Mouse (Mus musculus) lung, postnatal 0 days (tissue): ENCODE data around the gene Usp20. TPM values are rescaled to one million over a fixed set of nuclear protein-coding genes. Genes with fewer than 3 reads are reported as not detected.

Source experiments
- ATAC-seq: fragments of 200-750 bp; cut with Nextera tagmentation; 2 replicates; pipeline ENCODE4 v1.8.0; 2017; ENCODE audit warnings: moderate library complexity
- DNase-seq: peaks from one replicate; pipeline ENCODE4 v3.0.0-alpha.2; 2016; ENCODE audit warnings: low spot score
- H3K27ac ChIP-seq: fragments of 300-500 bp; sonication (generic); 2 replicates; pipeline ENCODE4 v1.5.1; 2014; ENCODE audit warnings: antibody characterized with exemption, mild to moderate bottlenecking, low read length, mixed read lengths
- H3K27me3 ChIP-seq: fragments of 300-500 bp; sonication (generic); replicated peaks from 2 replicates; pipeline ENCODE4 v1.6.1; 2014; ENCODE audit warnings: low read length, mixed read lengths; ENCODE audit not compliant: insufficient read depth
- H3K36me3 ChIP-seq: fragments of 300-500 bp; sonication (generic); 2 replicates; pipeline ENCODE4 v1.6.1; 2014; ENCODE audit warnings: low read length, mixed read lengths; ENCODE audit not compliant: insufficient read depth
- H3K4me1 ChIP-seq: fragments of 300-500 bp; sonication (generic); 2 replicates; pipeline ENCODE4 v1.6.1; 2014; ENCODE audit warnings: antibody characterized with exemption, low read depth, low read length, mixed read lengths; ENCODE audit not compliant: insufficient read depth
- H3K4me2 ChIP-seq: fragments of 300-500 bp; sonication (generic); replicated peaks from 2 replicates; pipeline ENCODE4 v1.6.1; 2014; ENCODE audit warnings: low read depth, mild to moderate bottlenecking, low read length, moderate library complexity, mixed read lengths
- H3K4me3 ChIP-seq: fragments of 300-500 bp; sonication (generic); 2 replicates; pipeline ENCODE4 v1.5.1; 2014; ENCODE audit warnings: low read depth, low read length
- H3K9ac ChIP-seq: fragments of 300-500 bp; sonication (generic); replicated peaks from 2 replicates; pipeline ENCODE4 v1.6.1; 2014; ENCODE audit warnings: low read depth, mild to moderate bottlenecking
- H3K9me3 ChIP-seq: fragments of 300-500 bp; sonication (generic); 2 replicates; pipeline ENCODE4 v1.6.1; 2016; ENCODE audit warnings: low read length, mixed read lengths
- CTCF ChIP-seq: IDR thresholded peaks from 2 replicates; pipeline ENCODE4 v1.5.1; 2016; ENCODE audit warnings: antibody characterized with exemption, mild to moderate bottlenecking
- EP300 ChIP-seq: IDR thresholded peaks from 2 replicates; pipeline ENCODE4 v1.6.1; 2016; ENCODE audit warnings: antibody characterized with exemption, mild to moderate bottlenecking, control low read depth
- WGBS: fragments of 180-500 bp; shearing (Covaris S2); extraction: QIAGEN DNeasy Blood & Tissue Kit; methylation state at CpG from one replicate; pipeline ENCODE4 v1.1.7; 2014; 5-methylcytosine and 5-hydroxymethylcytosine counted together
- polyA plus RNA-seq: library from polyadenylated mRNA; unstranded; fragments of >200 nt; fragmentation: Nextera tagmentation; extraction: Ambion mirVana; gene quantifications from 2 replicates; pipeline ENCODE4 v1.2.1, GENCODE M21; 2015

Usp20 gene
- polyA plus RNA-seq, 1 experiment from 2014 or later, result 8.4 TPM

DNA sequence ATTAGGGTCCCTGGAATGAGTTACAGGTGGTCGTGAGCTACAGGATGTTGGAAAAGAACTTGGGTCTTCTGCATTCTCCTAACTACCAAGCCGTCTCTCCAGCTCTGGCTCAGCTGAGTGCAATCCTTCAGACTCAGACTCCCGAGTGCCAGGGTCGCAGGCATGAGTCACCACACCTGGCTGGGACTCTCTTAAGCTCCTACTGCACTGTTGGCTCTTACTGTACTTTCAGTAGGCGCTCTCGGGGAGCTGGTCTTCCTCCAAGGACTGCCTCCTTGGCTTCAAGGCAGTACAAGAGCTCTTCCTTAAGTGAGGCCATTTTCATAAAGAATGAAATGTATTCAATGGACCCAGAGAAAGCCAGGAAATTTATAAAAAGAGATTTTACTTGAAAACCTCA, 59.3 kb downstream of the Usp20 start:
- Histone ChIP-seq H3K27me3 (no peaks in the 10 kb centered on the region), H3K9ac (no peak overlapping the region), H3K4me1 (no peaks in the 10 kb centered on the region), H3K4me2 (no peak overlapping the region), H3K4me3 (no peak overlapping the region), H3K36me3 (peaks cover 4% of the 10 kb centered on the region; the same call in 1 of the 2 replicates), H3K27ac (no peak overlapping the region), H3K9me3 (no peaks in the 10 kb centered on the region)
- TF ChIP-seq EP300 (no peak), CTCF (no peak)
- DNase-seq (peak; percentile 56), ATAC-seq (peak; percentile 50; the same call in 1 of the 2 replicates)
- 61% methylated on average over 6 of the region's 6 CpGs for WGBS

DNA sequence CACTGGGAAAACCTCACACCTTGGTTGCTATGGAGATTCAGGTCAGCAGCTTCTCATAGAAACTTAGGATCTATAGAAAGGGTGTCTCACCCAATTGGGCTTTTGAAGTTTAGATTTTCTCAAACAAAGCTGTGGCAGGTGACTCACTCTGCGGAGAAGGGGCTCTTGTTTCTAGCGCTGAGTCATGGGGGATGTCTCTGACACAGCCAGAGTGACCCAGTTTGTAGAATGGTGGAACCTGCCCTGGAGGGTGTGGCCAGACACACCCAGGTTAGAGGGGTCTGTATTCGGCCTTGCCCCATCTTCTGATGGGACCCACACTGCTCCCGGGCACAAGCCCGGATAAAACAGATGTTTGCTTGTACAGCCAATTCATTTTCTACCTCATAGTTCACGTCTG, 60.8 kb downstream of the Usp20 start:
- Histone ChIP-seq H3K4me1 (no peaks in the 10 kb centered on the region), H3K36me3 (no peaks in the 10 kb centered on the region), H3K27ac (no peak overlapping the region), H3K9ac (no peak overlapping the region), H3K27me3 (no peaks in the 10 kb centered on the region), H3K4me3 (no peak overlapping the region), H3K4me2 (no peak overlapping the region), H3K9me3 (no peaks in the 10 kb centered on the region)
- DNase-seq, result no peak
- TF ChIP-seq EP300 (no peak), CTCF (no peak)
- ATAC-seq, result no peak; the same call in 1 of the 2 replicates
- WGBS, result 84% methylated on average over 6 of the region's 6 CpGs

DNA sequence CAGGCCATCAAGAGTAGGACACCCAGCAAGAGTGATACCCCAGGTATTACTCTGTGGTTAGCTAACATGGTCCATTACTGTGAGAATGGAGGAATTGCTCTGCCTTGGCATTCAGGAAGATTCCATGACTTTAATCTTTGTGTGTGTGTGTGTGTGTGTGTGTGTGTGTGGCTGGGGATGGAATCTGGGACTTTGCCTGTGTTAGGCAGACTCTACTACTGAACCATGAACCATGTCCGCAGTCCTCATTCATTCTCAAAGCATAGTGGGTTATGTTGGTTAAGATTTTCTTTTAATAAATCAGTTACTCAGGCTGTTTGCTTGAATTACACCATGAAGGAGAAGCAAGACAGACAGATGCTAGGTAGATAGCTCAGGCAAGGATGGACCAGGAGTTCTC, 61.8 kb downstream of the Usp20 start:
- no peaks in the 10 kb centered on the region for H3K36me3 ChIP-seq
- DNase-seq (no peak), ATAC-seq (no peak)
- H3K27me3 ChIP-seq, result no peaks in the 10 kb centered on the region
- no peak overlapping the region for H3K9ac ChIP-seq
- H3K9me3 ChIP-seq, result no peaks in the 10 kb centered on the region
- no peak overlapping the region for H3K4me3 ChIP-seq
- H3K4me2 ChIP-seq, result no peak overlapping the region
- no peak for TF ChIP-seq CTCF
- no peak for TF ChIP-seq EP300
- H3K4me1 ChIP-seq, result no peaks in the 10 kb centered on the region
- H3K27ac ChIP-seq, result no peak overlapping the region
- 100% methylated on average over 1 of the region's 1 CpGs for WGBS

DNA sequence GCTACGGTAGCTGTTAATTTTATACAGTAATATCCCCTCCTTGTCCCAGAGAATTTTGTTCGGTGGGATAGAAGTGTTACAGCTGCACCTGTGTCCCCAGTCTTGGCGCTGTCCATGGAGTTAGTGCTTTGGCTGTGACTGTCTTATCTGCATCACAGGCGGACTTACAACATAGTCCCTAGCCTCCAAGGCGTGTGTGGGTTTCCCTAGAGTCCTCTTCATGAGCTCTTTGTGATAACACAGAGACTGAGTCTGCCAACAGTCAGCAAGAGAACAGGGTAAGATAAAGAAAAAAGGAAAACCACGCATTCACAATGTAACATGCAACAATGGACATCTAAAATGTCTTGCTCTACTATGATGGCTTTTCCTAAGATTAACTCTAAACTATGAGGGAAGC, 66.0 kb downstream of the Usp20 start:
- ATAC-seq, result no peak
- H3K4me3 ChIP-seq, result no peak overlapping the region
- WGBS, result 84% methylated on average over 6 of the region's 6 CpGs
- H3K9me3 ChIP-seq, result no peaks in the 10 kb centered on the region
- TF ChIP-seq EP300, result no peak
- no peak for TF ChIP-seq CTCF
- no peaks in the 10 kb centered on the region for H3K4me1 ChIP-seq
- DNase-seq, result no peak
- H3K4me2 ChIP-seq, result no peak overlapping the region
- no peak overlapping the region for H3K9ac ChIP-seq
- H3K27me3 ChIP-seq, result no peaks in the 10 kb centered on the region
- H3K27ac ChIP-seq, result no peak overlapping the region
- H3K36me3 ChIP-seq, result peaks cover 5% of the 10 kb centered on the region; the same call in 1 of the 2 replicates

DNA sequence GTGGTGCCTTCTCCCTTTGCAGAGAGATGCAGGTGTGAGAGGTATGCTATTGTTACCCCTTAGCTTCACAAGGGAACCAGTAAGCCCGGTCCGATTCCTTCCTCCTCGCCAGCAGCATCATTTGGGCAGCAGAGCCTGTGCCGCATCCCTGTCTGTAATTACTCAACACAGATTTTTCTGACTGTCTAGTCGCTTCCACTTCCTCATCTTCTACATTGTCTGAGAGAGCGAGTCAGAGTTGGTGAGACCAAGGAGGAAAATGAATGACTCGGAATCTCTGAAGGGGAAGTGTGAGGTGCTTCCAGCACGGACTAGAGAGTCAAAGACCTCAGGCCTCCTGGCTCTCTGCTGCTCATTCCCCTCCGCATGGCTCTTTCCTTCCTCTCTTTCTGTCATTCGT, 70.4 kb downstream of the Usp20 start:
- WGBS, result 88% methylated on average over 10 of the region's 10 CpGs

DNA sequence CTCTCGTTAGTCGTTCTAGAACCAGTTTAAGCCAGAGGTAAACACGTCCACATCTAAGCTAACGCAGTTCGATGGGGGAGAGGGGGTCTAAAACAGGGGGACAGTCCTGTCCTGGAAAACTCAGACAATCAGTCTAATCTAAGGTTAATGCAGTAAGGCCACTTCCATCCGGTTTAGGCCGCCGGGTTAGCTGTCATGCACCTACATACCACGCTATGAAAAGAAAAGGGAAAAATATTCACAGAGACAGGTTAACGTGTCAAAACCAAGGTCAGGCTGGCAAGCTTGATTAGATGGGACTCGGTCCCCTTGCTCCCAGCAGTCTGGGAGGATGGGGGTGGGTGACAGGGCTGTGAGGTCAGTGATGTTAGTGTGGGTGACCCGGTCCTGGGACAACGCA, 71.3 kb downstream of the Usp20 start:
- no peak for ATAC-seq
- H3K36me3 ChIP-seq, result peaks cover 20% of the 10 kb centered on the region

More for the DNA sequence above, 70.4 kb downstream of the Usp20 start:
- ATAC-seq (no peak), DNase-seq (peak; percentile 38)
- no peaks in the 10 kb centered on the region for H3K9me3 ChIP-seq
- H3K4me3 ChIP-seq, result no peak overlapping the region
- peaks cover 20% of the 10 kb centered on the region for H3K36me3 ChIP-seq
- no peaks in the 10 kb centered on the region for H3K27me3 ChIP-seq
- TF ChIP-seq CTCF (no peak), EP300 (no peak)
- no peaks in the 10 kb centered on the region for H3K4me1 ChIP-seq
- H3K27ac ChIP-seq, result no peak overlapping the region
- H3K4me2 ChIP-seq, result no peak overlapping the region
- H3K9ac ChIP-seq, result no peak overlapping the region

DNA sequence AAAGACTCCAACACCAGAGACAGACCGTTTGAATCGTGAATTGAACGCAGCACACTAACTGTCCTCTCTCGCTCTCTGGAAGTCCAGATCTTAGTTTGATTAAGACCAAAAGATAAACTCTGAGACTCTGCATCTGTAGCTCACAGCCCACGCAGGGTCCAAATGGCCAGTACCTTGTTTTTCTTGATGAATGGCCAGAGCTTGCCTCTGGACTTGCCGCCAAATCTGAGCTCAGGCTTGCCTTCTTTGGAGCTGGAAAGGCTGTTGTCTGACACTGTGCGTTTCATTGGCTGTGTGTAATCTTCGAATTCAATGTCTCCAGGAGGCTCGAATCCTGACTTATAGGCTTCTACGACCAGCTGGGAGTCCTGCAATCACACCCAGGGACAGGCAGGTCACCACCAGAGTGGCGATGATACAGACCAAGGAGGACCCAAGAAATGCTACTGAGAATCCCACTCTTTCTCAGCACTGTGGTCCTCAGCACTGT, 71.8 kb downstream of the Usp20 start:
- no peak overlapping the region for H3K27ac ChIP-seq
- H3K9ac ChIP-seq, result no peak overlapping the region
- H3K4me1 ChIP-seq, result no peaks in the 10 kb centered on the region
- no peak overlapping the region for H3K4me2 ChIP-seq
- H3K27me3 ChIP-seq, result no peaks in the 10 kb centered on the region
- no peaks in the 10 kb centered on the region for H3K9me3 ChIP-seq
- TF ChIP-seq EP300 (no peak), CTCF (no peak)
- DNase-seq (no peak), ATAC-seq (no peak)
- no peak overlapping the region for H3K4me3 ChIP-seq
- peaks cover 20% of the 10 kb centered on the region for H3K36me3 ChIP-seq
- 84% methylated on average over 11 of the region's 11 CpGs for WGBS

More for the DNA sequence above, 71.3 kb downstream of the Usp20 start:
- TF ChIP-seq CTCF (no peak), EP300 (no peak)
- Histone ChIP-seq H3K9ac (no peak overlapping the region), H3K27me3 (no peaks in the 10 kb centered on the region), H3K4me1 (no peaks in the 10 kb centered on the region), H3K27ac (no peak overlapping the region), H3K9me3 (no peaks in the 10 kb centered on the region), H3K4me2 (no peak overlapping the region), H3K4me3 (no peak overlapping the region)
- DNase-seq, result no peak
- 93% methylated on average over 13 of the region's 13 CpGs for WGBS
